Mouse (Mus musculus): ENCODE data around the gene Gm5767.

DNA sequence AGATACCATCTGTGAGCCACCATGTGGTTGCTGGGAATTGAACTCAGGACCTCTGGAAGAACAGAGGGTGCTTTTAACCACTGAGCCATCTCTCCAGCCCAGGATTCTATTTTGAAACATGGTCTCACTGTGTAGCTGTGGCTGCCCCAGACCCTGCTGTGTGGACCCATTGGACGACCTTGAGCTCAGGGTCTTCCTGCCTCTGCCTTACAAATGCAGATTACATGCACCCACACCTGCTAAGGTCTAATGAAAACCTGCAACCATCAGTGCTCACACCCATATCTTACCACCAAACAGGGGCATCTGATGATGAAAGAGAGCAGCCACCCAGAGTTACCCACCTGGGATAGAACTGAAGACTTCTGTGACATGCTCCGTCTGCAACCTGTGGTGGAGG is 24.3 kb upstream of the Gm5767 start:
- no peak for TF ChIP-seq CTCF (IDR thresholded peaks at IDR 0.05 in 2 of 3, conservative IDR thresholded peaks at IDR 0.05 in 1 of 3; ENCODE audit: control insufficient read depth in 1 of 3, insufficient read depth in 1 of 3, low read depth in 2 of 3, low read length in 3 of 3, poor library complexity in 1 of 3, severe bottlenecking in 1 of 3)
- TF ChIP-seq NELFE (IDR thresholded peaks at IDR 0.05; ENCODE audit: low read depth, low read length): no peak
- no peak for TF ChIP-seq SMC3 (IDR thresholded peaks at IDR 0.05; ENCODE audit: low read depth, low read length)
- TF ChIP-seq KAT2A (conservative IDR thresholded peaks at IDR 0.05; ENCODE audit: low read depth, low read length): no peak
- no peak for TF ChIP-seq MAZ (IDR thresholded peaks at IDR 0.05; ENCODE audit: low read depth, low read length)
- TF ChIP-seq USF2 (IDR thresholded peaks at IDR 0.05; ENCODE audit: borderline replicate concordance in 1 of 2, insufficient read depth in 1 of 2, low read depth in 1 of 2, low read length in 2 of 2): no peak
- TF ChIP-seq ZNF384 (IDR thresholded peaks at IDR 0.05; ENCODE audit: low read depth, low read length): no peak
- TF ChIP-seq POLR2A (IDR thresholded peaks at IDR 0.05; ENCODE audit: control insufficient read depth in 1 of 2, insufficient read depth in 1 of 2, low read depth in 1 of 2, low read length in 2 of 2, poor library complexity in 1 of 2): no peak
